Mouse (Mus musculus): ENCODE results near the gene Fam171b.

- TF ChIP-seq CTCF (IDR thresholded peaks at IDR 0.05; ENCODE audit: low read depth) (no peak), EP300 (IDR thresholded peaks at IDR 0.05; ENCODE audit: low read depth) (no peak)
Measured at GRCm38 (mm10) chr2:83856236-83856635, 43.8 kb downstream of the Fam171b start.

Data from liver, embryonic 14.5 days (tissue).